Mouse (Mus musculus) right cerebral cortex, postnatal 14 days (tissue): Measurements from ENCODE around the gene Neurl4.
A peak's percentile ranks its signal among the peaks of the same experiment; 100 is the strongest.
"Not testable (repeated sequence)": the region's sequence is repeated elsewhere in the genome, so short reads cannot be mapped to it uniquely, and the experiment has no call there.

ENCODE experiments used
- DNase-seq: peaks from one replicate; pipeline ENCODE4 v3.0.0; 2022

The Neurl4 gene

DNA sequence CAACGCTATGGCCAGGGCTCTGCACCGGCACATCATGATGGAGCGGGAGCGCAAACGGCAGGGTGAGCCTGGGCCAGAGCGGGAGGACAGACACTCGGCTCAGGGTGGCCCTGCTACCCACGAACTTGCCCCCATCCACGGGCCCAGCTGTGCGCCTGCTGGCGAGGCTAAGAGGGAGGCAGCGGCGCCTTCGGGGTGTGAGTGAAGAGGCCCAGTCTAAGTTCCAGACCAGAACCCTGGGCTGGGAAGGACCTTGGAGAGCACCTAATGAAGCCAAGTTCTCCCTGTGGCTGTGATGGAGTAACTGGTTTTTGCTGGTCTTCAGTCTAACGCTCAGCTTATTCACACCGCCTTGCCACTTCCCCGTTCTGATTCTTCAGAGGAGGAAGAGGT is 13.5 kb downstream of the Neurl4 start:
- no peak for DNase-seq

DNA sequence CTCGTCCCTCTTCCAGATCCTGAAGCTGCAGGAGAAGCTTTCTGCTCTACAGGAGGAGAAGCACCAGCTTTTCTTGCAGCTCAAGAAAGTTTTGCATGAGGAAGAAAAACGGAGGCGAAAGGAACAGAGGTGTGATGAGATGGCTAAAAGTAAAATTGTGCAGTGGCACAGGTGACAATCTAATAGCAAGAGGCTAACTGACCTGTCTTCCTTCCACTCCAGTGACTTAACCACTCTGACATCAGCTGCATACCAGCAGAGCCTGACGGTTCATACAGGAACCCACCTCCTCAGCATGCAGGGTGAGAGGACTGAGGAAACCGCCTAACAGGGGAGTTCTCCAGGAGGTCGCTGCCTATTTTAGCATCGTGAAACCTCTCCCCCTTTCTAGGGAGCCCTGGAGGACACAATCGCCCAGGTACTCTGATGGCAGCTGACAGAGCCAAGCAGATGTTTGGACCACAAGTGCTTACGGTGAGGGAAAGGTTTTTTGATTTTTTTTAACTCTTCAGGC is 14.1 kb downstream of the Neurl4 start:
- no peak for DNase-seq

DNA sequence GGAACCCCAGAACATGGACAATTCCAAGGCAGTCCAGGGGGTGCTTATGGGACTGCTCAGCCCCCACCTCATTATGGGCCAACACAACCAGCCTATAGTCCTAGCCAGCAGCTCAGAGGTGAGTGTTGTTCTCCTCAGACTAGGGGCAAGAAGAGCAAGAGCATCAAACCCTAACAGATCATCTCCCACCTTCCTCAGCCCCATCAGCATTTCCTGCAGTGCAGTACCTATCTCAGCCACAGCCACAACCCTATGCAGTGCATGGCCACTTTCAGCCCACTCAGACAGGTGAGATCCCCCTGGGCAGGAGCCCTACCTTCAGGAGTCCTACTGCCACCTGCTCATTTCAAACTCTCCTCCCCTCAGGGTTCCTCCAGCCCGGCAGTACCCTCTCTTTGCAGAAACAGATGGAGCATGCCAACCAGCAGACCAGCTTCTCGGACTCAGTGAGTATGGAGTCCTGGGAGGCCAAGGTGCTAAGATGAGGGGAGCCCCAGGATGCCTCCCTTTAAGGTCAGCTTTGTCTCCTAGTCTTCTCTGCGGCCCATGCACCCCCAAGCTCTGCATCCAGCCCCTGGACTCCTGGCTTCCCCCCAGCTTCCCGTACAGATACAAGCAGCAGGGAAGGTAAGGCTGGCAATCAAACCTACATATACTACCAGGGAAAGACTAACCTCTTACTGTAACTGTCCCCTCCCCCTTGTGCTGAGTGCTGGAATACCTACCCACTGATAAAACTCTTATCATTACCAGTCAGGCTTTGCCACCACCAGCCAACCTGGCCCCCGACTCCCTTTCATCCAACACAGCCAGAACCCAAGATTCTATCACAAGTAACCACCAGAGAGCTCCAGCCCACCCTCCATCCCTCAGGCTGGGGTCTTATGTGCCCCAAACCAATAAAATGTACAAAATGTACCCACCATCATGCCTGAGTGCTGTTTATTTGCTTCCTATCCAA is 15.1 kb downstream of the Neurl4 start:
- no peak for DNase-seq

DNA sequence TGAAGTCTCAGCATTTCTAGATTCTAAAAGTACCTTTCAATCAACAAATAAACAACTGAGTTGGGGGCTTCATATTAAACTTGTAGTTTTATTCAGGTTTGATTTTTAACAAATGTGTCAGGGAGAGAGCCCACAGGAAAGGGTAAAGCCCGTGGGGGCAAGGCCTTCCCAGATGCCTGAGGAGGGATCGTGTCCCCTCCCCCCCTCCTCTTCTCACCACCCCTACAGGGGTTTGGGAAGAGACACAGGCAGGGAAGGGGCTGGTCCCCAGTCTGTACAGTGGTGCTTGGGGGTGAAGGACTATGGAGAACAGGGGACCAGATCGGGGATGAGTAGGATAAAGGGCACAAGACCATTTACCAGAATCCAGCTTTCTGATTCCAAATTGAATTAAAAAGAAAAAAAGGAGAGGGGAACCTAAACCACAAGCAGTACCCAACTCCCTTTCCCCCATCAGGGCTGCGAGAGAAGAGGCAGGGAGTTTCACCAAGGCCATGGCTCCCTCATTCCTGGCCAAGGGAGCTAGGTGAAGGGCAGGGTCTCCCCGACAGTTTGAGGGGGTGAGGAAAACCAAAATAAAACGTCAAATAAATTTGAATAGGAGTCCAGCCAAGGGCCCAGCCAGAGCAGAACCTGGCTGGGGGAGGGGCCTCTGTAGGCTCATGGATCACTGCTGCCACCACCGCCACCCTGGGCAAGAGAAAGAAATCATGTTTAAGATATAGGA is 15.9 kb downstream of the Neurl4 start:
- not testable (repeated sequence) for DNase-seq

DNA sequence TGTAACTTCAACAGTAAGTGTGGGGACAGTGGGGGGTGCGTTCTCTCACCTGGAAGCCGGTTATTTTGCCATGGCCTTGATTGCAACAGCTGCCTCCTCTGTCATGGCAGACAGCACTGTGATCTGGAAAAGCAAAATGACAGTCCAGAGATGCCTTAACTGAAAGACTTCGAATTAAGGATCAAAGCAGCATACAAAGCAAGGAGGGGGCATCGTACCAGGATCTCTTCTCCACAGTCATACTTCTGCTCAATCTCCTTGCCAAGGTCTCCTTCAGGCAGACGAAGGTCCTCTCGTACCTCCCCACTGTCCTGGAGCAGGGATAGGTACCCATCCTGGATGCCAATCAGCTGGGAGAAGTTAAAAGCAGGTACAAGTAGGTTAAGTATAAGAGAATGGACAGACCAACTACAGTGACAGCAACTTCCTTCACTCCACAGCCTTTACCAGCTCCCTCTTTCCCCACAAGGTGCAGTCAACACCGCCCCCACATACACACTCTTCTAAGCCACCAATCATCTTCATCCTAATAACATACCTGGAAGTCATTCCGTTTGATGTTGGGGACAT is 16.6 kb downstream of the Neurl4 start:
- DNase-seq, result no peak

DNA sequence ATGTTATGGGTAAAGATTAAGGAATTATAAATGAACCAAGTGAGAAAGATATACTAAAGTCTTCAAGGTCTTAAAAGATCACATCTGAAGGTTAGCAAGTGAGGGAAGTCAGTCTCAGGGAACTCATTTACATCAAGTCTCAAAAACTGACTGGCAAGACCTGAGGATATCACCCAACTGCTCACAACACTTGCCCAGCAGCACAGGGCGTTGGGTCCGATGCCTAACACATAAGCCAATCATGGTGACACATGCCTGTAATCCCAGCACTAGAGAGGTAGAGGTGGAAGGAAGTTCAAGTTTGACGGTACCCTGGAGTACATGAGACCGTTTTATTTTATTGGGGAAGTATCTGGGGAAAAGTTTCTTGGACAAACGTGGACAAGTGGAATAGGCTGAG is 17.2 kb downstream of the Neurl4 start:
- DNase-seq, result no peak

DNA sequence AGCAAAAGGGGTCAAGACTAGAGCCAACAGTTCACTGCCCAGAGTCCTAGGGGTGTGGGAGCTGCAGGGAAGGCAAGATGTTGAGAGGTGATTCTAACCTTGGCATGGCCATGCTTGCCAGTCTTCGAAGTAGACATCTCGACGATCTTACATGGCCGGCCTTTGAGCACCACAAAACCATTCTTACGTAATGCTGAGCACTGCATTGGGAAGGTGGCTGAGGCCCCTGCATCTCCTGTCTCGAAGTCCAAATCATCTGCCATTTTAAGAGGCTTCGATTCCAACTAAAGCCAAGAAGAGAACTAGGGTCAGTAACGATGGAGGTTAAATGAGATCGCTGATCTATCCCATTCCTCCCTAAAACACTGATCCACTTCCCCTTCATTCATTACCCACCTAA is 18.2 kb downstream of the Neurl4 start:
- no peak for DNase-seq

DNA sequence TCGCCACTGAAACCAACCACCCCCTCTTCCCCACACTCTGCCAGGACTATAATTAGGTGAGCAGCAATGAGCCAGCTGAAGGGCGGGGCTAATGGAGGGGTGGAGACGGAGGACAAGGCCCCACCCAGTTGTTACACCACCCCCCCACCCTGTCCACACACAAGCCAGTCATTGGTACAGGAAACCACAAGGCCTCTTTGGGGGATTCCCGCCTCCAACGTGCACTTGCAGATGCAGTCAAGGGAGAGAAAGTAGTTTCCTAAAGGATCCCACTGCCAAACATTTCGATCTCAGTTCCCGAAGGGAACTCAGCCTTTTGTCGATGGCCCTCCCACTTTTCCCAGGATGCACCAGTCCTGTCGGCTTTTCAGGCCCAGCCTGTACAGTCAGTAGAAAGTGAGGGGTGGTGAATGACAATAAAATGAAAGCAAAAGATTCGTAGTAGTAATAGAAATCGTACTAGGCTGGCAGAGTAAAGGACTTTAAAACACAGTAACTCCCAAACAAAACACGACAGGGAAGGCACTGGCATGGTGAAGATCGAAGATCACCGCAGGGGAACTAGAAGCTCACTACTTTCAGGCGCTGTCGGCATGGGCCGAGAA is 18.9 kb downstream of the Neurl4 start:
- DNase-seq, result peak; percentile 36

DNA sequence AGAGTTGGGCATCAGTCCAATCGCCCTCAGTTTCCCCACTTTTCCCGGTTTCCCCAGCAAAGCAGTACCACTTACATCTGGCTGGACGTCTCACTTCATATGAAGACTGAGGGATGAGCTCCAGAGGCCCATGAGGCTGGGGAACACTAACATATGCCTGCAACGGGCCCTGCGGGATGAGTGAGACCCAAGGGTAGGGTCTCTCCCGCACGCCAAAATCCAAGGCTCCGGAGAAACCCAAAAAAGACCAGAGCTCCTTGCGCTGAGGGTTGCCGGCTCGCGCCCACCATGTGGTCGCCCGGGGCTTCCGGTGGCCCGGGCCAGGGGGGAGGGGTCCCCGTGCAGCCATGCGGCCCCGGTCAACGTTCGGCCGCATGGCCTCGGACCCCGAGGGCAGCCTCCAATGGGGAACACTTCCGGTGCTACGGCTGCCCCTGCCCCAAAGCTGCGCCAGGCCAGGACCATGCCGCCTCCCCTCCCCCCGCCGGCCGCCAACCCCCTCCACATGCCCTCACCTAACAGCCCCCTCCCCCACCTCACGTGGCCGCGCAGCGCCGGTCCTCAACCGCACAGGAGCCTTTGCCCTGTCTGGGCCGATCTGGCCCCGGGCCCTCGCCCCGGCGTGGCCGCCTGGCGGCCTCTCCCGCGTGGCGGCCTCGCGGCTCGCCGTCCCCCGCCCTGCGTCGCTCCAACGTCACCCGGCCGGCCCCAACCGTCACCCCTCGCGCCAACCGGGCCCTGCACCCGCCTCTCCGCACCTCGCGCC is 19.6 kb downstream of the Neurl4 start:
- DNase-seq, result peak; percentile 56

DNA sequence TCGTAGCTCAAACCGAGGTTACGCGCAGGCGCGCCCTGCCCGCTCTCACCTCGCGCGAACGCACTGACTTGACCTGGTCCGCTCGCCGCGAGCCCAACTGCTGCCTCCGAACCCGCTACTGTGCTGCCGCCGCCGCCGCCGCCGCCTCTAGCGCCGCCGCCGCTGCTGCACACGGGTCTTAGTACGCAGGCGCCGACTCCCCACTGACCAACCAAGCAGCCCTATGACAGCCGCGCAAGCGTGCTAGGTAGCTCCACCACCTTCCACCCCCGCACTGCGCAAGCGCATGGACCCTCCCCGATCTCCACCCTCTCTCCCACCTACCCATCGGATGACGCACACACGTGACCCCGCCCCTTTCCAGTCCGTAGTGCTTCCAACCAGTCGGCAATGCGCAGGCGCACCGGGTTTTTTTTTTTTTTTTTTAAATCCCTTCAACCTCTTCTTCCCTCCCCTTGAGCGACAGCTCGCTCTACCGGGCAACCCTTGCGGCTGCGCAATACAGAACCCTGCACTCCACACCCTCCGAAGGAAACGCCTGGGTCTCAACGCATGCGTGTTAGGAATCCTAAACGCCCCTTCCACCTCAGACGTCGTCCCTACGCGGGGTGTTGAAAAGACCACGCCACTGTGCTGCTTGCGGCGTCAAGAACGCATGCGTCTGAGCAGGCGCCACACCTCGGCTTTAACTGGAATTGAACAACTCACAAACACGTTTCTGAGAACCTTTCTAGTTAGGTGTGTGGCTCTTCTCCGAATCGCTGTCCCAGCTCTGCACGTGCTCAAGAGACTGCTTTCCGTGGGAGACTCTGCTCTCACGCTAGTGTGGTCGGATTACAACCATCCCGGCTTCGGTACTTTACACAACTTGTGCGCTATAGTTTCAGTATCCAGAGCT is 20.5 kb downstream of the Neurl4 start, which contains the start of gene Eif5a:
Gene Eif5a (minus strand): TSS at position 845 of the 898 bp plus-strand sequence.
- peak; percentile 100 for DNase-seq

DNA sequence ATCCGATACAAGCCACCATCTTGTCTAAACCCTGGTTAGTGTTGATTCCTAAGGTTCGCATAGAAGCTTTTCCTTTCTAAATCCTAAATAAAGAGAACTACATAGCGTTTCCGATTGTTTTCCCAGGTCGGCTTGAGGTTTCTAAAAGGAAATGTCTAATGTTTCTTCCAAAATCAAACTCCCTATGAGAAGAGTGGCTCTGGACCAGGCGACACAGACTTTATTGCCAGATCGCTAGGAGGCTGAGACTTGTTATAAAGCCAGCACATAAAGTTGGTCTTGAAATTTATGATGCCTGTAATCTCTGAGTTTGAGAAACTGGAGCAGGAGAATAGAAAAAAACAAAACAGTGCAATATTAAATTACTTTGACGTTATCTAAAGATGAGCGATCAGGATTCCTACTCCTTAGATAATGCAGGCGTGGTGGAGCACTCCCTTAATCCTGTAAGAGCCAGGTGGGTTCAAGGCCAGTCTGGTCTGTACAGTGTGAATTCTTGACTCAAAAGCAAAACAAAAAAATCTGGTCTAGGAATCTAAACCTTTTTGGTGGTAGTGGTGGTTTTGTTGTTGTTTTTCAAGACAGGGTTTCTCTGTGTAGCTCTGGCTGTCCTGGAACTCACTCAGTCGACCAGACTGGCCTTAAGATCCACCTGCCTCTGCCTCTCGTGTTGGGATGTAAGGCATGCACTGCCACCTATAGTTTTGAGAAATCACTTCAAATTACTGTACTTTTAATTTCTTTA is 21.3 kb downstream of the Neurl4 start:
- no peak for DNase-seq

DNA sequence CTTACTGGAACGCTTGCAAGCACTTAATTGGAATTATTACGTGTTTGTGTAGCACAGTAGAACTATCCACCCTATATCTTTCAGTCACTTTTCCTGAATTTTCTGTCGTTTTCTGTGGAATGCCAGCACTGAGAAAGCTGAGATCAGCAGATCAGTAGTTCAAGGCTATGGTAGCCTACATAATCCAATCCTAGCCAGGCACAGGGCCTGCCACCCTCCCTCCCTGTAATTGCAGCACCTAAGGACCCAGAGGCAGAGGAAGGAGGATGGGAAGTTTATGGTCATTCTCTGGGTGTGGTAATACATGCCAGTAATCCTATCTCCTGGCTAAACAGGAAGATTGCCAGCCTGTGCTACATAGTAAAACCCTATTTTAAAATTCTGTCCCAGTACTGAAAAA is 21.9 kb downstream of the Neurl4 start:
- DNase-seq, result no peak

DNA sequence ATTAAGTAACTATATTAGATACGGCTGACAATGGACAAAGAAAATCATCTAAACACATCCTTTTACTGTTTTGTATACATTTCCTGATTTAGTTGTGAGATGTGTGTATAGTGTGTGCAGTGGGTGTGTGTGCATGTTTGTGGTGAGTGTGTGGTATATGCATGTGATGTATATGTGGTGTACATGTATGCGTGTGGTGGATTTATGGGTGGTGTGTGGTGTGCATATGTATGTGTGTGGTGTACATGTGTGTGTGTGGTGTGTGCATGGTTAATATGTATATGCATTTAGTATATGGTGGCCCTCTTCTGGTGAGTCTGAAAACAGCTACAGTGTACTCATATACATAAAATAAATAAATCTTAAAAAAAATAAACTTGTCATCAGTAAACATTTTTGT is 26.6 kb downstream of the Neurl4 start:
- DNase-seq, result no peak

DNA sequence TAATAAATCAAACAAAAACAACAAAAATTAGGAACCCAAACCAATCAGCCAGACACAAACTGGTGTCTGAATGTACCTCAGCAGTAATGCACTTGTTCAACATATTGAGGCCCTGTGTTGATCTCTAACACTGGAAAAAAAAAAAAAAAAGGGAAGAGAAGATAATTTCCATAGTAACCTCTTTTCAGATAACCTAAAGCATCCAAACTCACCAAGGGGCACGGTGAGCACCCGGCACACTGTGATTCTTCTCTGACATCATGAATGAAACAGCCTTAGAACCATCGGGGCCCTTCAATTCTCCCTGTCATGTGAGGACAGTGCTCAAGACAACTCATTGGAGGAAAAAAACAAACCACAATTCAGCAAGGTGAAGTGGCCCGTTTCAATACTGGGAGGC is 28.8 kb downstream of the Neurl4 start:
- DNase-seq, result no peak

DNA sequence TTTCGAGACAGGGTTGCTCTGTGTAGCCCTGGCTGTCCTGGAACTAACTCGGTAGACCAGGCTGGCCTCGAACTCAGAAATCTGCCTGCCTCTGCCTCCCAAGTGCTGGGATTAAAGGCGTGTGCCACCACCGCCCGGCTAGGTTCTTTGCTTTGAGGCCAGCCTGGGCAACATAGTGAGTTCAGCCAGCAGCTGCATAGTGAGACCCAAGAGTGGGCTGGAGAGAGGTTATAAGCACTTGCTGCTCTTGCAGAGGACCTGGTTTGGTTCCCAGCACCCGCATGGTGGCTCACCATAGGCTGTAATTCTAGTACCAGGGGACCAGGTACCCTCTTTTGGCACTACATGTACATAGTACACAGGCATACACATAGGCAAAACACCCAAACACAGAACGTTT is 29.3 kb downstream of the Neurl4 start:
- not testable (repeated sequence) for DNase-seq

DNA sequence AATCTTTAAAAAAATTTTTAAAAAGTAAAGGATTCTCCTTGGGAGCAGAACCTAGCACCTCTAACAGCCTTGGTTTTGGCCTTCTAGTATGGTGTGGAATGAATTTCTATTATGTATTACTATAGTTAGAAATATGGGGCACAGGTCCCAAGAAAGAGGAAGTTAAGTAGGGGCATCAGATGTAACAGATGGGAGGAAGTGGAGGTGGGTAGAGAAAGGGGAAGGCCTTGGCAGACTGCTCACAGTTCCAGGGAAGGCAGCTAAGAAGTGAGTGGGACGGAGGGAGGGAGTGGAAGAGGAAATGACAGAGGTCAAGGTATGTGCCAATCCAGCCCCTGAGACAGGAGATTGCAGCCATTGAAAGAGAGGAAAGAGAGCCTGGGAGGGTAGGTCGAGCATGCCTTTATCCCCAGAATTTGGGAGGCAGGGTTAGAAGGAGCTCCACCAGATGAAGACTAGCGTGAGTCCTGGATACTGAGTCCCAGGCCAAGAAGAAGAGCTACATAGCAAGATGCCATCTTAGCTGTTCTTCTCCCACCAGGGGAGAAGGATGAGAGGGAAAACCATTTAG is 30.2 kb downstream of the Neurl4 start:
- DNase-seq, result no peak

DNA sequence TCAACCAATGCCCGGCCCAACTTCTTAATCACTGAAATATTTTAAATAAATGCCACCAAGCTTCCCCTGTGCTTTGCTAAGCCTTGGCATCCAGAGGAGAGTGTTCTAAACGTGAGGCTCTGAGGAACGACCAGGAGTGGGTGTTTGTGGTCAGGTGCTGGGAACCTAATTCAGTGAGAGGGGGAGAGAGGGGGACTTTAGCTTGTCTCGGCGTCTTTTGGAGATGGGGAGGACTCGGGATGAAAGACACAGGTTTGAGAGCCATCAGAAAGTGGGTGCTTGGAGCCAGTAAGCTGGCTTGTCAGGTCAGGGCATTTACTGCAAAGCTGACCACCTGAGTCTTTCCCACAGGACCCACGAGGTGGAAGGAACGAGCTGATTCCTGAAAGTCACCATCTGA is 30.9 kb downstream of the Neurl4 start:
- no peak for DNase-seq

DNA sequence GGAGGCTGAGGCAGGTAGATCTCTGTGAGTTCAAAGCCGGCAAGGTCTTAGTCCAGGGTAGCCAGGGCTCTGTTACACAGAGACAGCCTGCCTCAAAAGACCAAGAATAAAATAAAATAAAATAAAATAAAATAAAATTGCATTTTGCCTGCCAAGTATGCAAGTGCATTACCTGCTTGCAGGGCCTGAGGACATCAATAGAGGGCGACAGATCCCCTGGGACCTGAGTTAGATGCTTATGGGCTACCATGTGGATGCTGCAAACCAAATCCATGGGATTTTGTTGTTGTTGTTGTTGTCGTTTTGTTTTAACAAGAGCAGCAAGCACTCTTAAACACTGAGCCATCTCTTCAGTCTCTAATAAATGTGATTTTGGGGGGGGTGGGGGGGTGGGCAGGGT is 31.4 kb downstream of the Neurl4 start:
- no peak for DNase-seq

DNA sequence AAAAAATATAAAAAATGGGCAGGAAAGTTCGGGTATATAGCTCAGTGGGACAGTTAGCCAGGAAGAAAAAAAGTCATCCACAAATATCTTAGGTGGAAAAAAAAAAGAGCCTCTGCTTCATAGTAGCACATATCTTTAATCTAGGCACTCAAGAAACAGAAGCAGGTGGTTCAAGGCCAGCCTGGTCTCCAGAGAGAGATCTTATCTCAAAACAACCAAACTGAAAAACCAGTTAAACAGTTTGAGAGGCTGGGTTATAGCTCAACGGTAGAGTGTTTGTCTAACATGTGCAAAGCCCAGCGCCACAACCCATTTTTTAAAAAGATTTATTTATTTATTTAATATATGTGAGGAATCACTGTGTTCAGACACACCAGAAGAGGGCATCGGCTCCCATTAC is 32.2 kb downstream of the Neurl4 start:
- DNase-seq, result no peak

DNA sequence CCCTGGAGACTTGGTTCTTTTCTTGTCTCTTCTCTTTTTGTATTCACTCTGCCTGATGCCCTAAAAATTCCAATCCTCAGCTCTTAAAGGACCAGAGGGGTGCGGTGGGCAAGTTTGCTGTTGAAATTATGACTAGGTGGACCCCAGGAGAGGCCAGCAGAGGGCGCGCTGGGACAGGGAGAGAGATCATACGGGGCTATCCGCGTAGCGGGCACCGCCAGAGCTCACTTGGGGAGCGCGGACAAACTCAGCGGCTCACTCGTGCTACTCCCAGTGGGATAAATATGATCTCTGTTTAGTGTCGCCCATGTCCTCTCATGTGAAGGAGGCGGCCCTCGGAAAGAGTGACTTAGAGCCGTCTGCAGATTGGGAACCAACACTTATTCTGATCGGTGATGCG is 33.3 kb downstream of the Neurl4 start:
- DNase-seq, result peak; percentile 96
